Mouse (Mus musculus): ENCODE measurements around the gene Hapln4.
"Not testable (repeated sequence)": the region's sequence is repeated elsewhere in the genome, so short reads cannot be mapped to it uniquely, and the experiment has no call there.

The Hapln4 gene

GRCm38 (mm10) chr8:70083285-70083684, at the start of gene Hapln4:
TSS of gene Hapln4 (plus strand) at chr8:70083457.
- DNase-seq (ENCODE audit: low spot score in 2 of 2), result peak; percentile 72

- DNase-seq (ENCODE audit: low spot score in 2 of 2), result no peak
Observed at GRCm38 (mm10) chr8:70037994-70038393, 45.3 kb upstream of the Hapln4 start.

GRCm38 (mm10) chr8:70041885-70042546, 41.2 kb upstream of the Hapln4 start:
- peak in 1 of 2 experiments; percentile 26 for DNase-seq (ENCODE audit: low spot score in 2 of 2)

- peak; percentile 94 to 97 for DNase-seq (ENCODE audit: low spot score in 2 of 2)
Observed at GRCm38 (mm10) chr8:70042583-70043455, 40.4 kb upstream of the Hapln4 start, which contains the start of the genes Mau2 and Sugp1. TSS of gene Mau2 (minus strand) at chr8:70042734. TSS of gene Sugp1 (plus strand) at chr8:70042813.

- DNase-seq (ENCODE audit: low spot score in 2 of 2), result no peak
Observed at GRCm38 (mm10) chr8:70043996-70044395, 39.3 kb upstream of the Hapln4 start.

- no peak for DNase-seq (ENCODE audit: low spot score in 2 of 2)
Observed at GRCm38 (mm10) chr8:70049662-70050061, 33.6 kb upstream of the Hapln4 start.

- not testable (repeated sequence) for DNase-seq (ENCODE audit: low spot score in 2 of 2)
Observed at GRCm38 (mm10) chr8:70050434-70050833, 32.8 kb upstream of the Hapln4 start.

- no peak for DNase-seq (ENCODE audit: low spot score in 2 of 2)
Observed at GRCm38 (mm10) chr8:70057721-70058120, 25.5 kb upstream of the Hapln4 start.

- no peak for DNase-seq (ENCODE audit: low spot score in 2 of 2)
Observed at GRCm38 (mm10) chr8:70071836-70072440, 11.3 kb upstream of the Hapln4 start.

- no peak for DNase-seq (ENCODE audit: low spot score in 2 of 2)
Observed at GRCm38 (mm10) chr8:70072441-70073069, 10.7 kb upstream of the Hapln4 start, which contains the start of gene Tm6sf2. TSS of gene Tm6sf2 (plus strand) at chr8:70072924.

- DNase-seq (ENCODE audit: low spot score in 2 of 2), result no peak
Observed at GRCm38 (mm10) chr8:70073120-70073519, 10.1 kb upstream of the Hapln4 start.

GRCm38 (mm10) chr8:70073682-70074081, 9.6 kb upstream of the Hapln4 start:
- DNase-seq (ENCODE audit: low spot score in 2 of 2), result no peak

GRCm38 (mm10) chr8:70081976-70082375, 1.3 kb upstream of the Hapln4 start:
- no peak for DNase-seq (ENCODE audit: low spot score in 2 of 2)

- DNase-seq (ENCODE audit: low spot score in 2 of 2), result no peak
Observed at GRCm38 (mm10) chr8:70084191-70085065, 1.2 kb downstream of the Hapln4 start.

- no peak for DNase-seq (ENCODE audit: low spot score in 2 of 2)
Observed at GRCm38 (mm10) chr8:70086151-70086550, 2.9 kb downstream of the Hapln4 start.

- no peak for DNase-seq (ENCODE audit: low spot score in 2 of 2)
Observed at GRCm38 (mm10) chr8:70087237-70087636, 4.0 kb downstream of the Hapln4 start.

- DNase-seq (ENCODE audit: low spot score in 2 of 2), result peak; percentile 71 to 75
Observed at GRCm38 (mm10) chr8:70087836-70088650, 4.8 kb downstream of the Hapln4 start.

- peak in 1 of 2 experiments; percentile 47 for DNase-seq (ENCODE audit: low spot score in 2 of 2)
Observed at GRCm38 (mm10) chr8:70089296-70089960, 6.2 kb downstream of the Hapln4 start.

GRCm38 (mm10) chr8:70092786-70093185, 9.5 kb downstream of the Hapln4 start:
- DNase-seq (ENCODE audit: low spot score in 2 of 2), result no peak

Measured in right cerebral cortex, adult 2 months (tissue).